Mouse (Mus musculus): ENCODE measurements around the gene Tmem178. TPM values are rescaled to one million over a fixed set of nuclear protein-coding genes. Genes with fewer than 3 reads are reported as not detected.

The Tmem178 gene
- total RNA-seq, 2 experiments from 2014 or later = not detected

- ATAC-seq (replicated peaks; ENCODE audit: low FRiP score, poor library complexity, severe bottlenecking) = peak; percentile 25; the same call in 1 of the 2 replicates
Measured at GRCm38 (mm10) chr17:81038707-81039408, 94.4 kb downstream of the Tmem178 start.

- ATAC-seq (replicated peaks; ENCODE audit: low FRiP score, poor library complexity, severe bottlenecking) = 0 out of 2 replicates have a peak, but pooled peaks have one; percentile 39
Measured at GRCm38 (mm10) chr17:81041662-81042061, 97.2 kb downstream of the Tmem178 start.

- no peak for ATAC-seq (replicated peaks; ENCODE audit: low FRiP score, poor library complexity, severe bottlenecking)
Measured at GRCm38 (mm10) chr17:81044356-81044755, 99.9 kb downstream of the Tmem178 start.

- no peak for ATAC-seq (replicated peaks; ENCODE audit: low FRiP score, poor library complexity, severe bottlenecking)
Measured at GRCm38 (mm10) chr17:81045115-81045514, 100.7 kb downstream of the Tmem178 start.

GRCm38 (mm10) chr17:81045525-81046150 lies 101.2 kb downstream of the Tmem178 start:
- peak; percentile 65; the same call in 1 of the 2 replicates for ATAC-seq (replicated peaks; ENCODE audit: low FRiP score, poor library complexity, severe bottlenecking)

GRCm38 (mm10) chr17:81047930-81048564 lies 103.6 kb downstream of the Tmem178 start:
- ATAC-seq (replicated peaks; ENCODE audit: low FRiP score, poor library complexity, severe bottlenecking) = no peak

Other genes starting within 250 kb of the Tmem178 start
- 2.9 TPM in 2 replicates for gene Map4k3, start 216.1 kb upstream of the Tmem178 start, total RNA-seq (2015; ENCODE audit: low replicate concordance)
- 1.0 and 2.2 TPM in 2 replicates for gene Map4k3, start 216.1 kb upstream of the Tmem178 start, total RNA-seq (2017; ENCODE audit: low replicate concordance)
- gene Thumpd2, start 120.5 kb downstream of the Tmem178 start, total RNA-seq (2015; ENCODE audit: low replicate concordance) = 3.6 TPM in 1 of 2 replicates, not detected in the other
- 1.1 and 5.9 TPM in 2 replicates for gene Thumpd2, start 120.5 kb downstream of the Tmem178 start, total RNA-seq (2017; ENCODE audit: low replicate concordance)

Measured in erythroid progenitor cell, adult 5-6 weeks (primary cell).